Mouse (Mus musculus): Measurements from ENCODE around the gene Negr1. TPM values are rescaled to one million over a fixed set of nuclear protein-coding genes. Genes with fewer than 3 reads are reported as not detected.

Negr1 gene
- polyA plus RNA-seq, 1 experiment: not detected

DNA sequence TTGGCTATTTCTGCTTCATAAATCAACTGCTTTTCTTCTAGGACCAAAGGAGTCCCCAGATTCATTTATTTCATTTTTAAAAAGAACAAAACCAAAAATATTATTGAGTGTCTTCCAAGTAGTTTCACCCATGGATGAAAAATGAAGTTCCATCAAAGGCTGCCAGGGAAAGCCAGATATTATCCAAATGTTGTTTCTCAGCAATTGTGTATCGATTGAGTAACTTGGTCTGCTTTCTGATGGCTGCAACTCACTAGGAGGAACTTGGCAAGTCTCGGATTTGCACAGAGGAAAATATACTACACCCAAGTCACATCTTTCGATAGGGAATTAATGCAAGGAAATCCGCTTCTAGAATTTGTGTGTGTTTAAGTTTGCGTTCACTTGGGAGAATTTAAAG is 363.5 kb downstream of the Negr1 start:
- Histone ChIP-seq H3K4me3 (ENCODE audit: low read depth, low read length) (no peak overlapping the region), H3K4me1 (ENCODE audit: control insufficient read depth, insufficient read depth, low read length) (no peaks in the 10 kb centered on the region), H3K27ac (ENCODE audit: insufficient read depth, low read length) (no peak overlapping the region), H3K9me3 (replicated peaks; ENCODE audit: control insufficient read depth, insufficient read depth, low read length, poor library complexity, severe bottlenecking) (no peaks in the 10 kb centered on the region), H3K36me3 (ENCODE audit: control insufficient read depth, insufficient read depth, low read length, poor library complexity, severe bottlenecking) (no peaks in the 10 kb centered on the region), H3K27me3 (ENCODE audit: control insufficient read depth, insufficient read depth, low read length, poor library complexity, severe bottlenecking) (no peaks in the 10 kb centered on the region), H3K9ac (ENCODE audit: low read depth, poor library complexity, severe bottlenecking) (no peak overlapping the region)
- TF ChIP-seq POLR2A (IDR thresholded peaks at IDR 0.05; ENCODE audit: insufficient read depth, low read length): no peak
- TF ChIP-seq EP300 (IDR thresholded peaks at IDR 0.05; ENCODE audit: insufficient read depth, low read depth, low read length): no peak
- no peak for TF ChIP-seq CTCF (IDR thresholded peaks at IDR 0.05; ENCODE audit: low read depth, low read length)

DNA sequence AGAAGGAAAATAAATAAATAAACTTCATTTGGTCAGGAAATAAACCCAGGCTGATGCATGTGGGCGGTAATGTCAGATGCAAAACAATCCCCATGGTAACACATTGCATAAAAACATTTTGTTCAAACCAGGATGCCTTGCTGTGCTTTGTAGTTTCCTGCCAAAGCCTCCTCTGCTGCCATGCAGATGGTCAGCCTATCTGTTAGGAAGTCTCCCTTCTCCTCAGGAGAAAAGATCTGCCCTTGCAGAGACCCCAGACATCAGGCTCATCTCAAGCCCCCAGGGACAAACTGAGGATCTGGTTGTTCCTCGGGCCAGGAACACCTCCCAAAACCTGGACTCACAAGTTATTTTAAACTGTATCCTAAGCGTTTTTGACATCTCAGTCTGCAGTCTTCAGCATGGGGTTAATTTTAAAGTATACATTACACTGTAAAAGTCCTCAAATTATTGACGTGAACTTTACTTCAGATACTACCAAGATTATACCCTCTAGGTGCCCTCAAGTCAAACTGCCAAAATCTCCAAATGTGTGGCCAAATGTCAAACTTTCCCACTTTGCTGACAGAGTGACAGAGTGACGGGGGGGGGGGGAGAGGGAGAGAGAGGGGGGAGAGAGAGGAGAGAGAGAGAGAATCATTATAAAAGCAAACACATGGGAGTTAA is 366.9 kb downstream of the Negr1 start:
- Histone ChIP-seq H3K9ac (ENCODE audit: low read depth, poor library complexity, severe bottlenecking) (no peak overlapping the region), H3K9me3 (replicated peaks; ENCODE audit: control insufficient read depth, insufficient read depth, low read length, poor library complexity, severe bottlenecking) (no peaks in the 10 kb centered on the region), H3K27me3 (ENCODE audit: control insufficient read depth, insufficient read depth, low read length, poor library complexity, severe bottlenecking) (no peaks in the 10 kb centered on the region), H3K4me1 (ENCODE audit: control insufficient read depth, insufficient read depth, low read length) (no peaks in the 10 kb centered on the region), H3K4me3 (ENCODE audit: low read depth, low read length) (no peak overlapping the region), H3K27ac (ENCODE audit: insufficient read depth, low read length) (no peak overlapping the region), H3K36me3 (ENCODE audit: control insufficient read depth, insufficient read depth, low read length, poor library complexity, severe bottlenecking) (no peaks in the 10 kb centered on the region)
- TF ChIP-seq EP300 (IDR thresholded peaks at IDR 0.05; ENCODE audit: insufficient read depth, low read depth, low read length) (no peak), CTCF (IDR thresholded peaks at IDR 0.05; ENCODE audit: low read depth, low read length) (no peak), POLR2A (IDR thresholded peaks at IDR 0.05; ENCODE audit: insufficient read depth, low read length) (no peak)

DNA sequence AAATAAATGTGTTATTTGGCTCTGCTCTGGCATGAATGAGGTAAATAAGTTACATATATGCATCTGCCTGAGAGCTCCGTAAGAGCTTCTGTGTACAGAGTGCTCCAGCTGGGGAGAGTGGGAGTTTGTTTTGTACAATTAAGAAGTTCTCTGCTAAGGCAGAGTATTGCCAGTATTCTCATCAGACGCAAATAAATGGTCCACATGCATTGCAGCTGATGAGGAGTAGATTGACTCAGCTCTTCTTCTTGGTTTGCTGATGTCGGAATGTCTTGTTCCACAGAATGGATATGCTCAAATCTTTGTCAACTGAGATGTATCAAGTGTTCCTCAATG is 367.4 kb downstream of the Negr1 start:
- Histone ChIP-seq H3K27ac (ENCODE audit: insufficient read depth, low read length) (no peak overlapping the region), H3K9me3 (replicated peaks; ENCODE audit: control insufficient read depth, insufficient read depth, low read length, poor library complexity, severe bottlenecking) (no peaks in the 10 kb centered on the region), H3K4me1 (ENCODE audit: control insufficient read depth, insufficient read depth, low read length) (no peaks in the 10 kb centered on the region), H3K36me3 (ENCODE audit: control insufficient read depth, insufficient read depth, low read length, poor library complexity, severe bottlenecking) (no peaks in the 10 kb centered on the region), H3K9ac (ENCODE audit: low read depth, poor library complexity, severe bottlenecking) (no peak overlapping the region), H3K27me3 (ENCODE audit: control insufficient read depth, insufficient read depth, low read length, poor library complexity, severe bottlenecking) (no peaks in the 10 kb centered on the region), H3K4me3 (ENCODE audit: low read depth, low read length) (no peak overlapping the region)
- TF ChIP-seq EP300 (IDR thresholded peaks at IDR 0.05; ENCODE audit: insufficient read depth, low read depth, low read length) (no peak), CTCF (IDR thresholded peaks at IDR 0.05; ENCODE audit: low read depth, low read length) (no peak), POLR2A (IDR thresholded peaks at IDR 0.05; ENCODE audit: insufficient read depth, low read length) (no peak)

DNA sequence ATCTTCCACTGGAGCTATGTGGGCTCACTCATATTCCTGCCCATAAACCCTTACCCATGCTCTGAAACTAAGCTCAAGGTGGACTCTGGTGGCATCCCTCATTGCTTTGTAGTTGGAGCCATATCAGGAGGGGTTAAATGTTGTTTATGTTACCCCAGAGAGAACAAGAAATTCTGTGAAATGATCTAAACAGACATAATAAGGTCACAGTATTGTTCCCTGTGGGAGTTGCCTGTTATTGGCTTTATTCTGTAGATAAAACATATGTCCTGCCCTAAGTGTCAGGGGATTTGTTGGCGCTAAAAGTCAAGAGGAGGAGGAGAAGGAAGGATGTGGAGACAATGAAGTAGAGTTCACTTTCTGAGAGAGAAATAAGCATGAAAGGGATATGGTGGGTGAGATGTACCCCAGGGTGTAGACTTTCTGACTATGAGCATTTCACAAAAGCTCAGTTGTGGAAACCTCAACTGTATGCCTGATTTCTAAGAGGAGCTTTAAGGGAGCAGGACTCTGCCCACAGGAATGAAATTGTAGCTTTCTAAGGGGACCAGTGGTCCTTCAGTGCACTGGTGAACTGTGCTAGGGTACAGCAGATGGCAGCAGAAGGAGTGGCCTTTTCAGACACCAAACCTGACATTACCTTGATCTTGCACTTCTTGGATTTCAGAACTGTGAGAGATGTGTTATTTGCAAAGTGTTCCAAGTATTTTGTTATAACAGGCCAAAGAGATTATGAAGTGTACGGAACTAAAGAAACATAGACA is 368.3 kb downstream of the Negr1 start:
- Histone ChIP-seq H3K4me3 (ENCODE audit: low read depth, low read length) (no peak overlapping the region), H3K9me3 (replicated peaks; ENCODE audit: control insufficient read depth, insufficient read depth, low read length, poor library complexity, severe bottlenecking) (no peaks in the 10 kb centered on the region), H3K27me3 (ENCODE audit: control insufficient read depth, insufficient read depth, low read length, poor library complexity, severe bottlenecking) (no peaks in the 10 kb centered on the region), H3K9ac (ENCODE audit: low read depth, poor library complexity, severe bottlenecking) (no peak overlapping the region), H3K36me3 (ENCODE audit: control insufficient read depth, insufficient read depth, low read length, poor library complexity, severe bottlenecking) (no peaks in the 10 kb centered on the region), H3K27ac (ENCODE audit: insufficient read depth, low read length) (no peak overlapping the region), H3K4me1 (ENCODE audit: control insufficient read depth, insufficient read depth, low read length) (no peaks in the 10 kb centered on the region)
- TF ChIP-seq CTCF (IDR thresholded peaks at IDR 0.05; ENCODE audit: low read depth, low read length): no peak
- TF ChIP-seq POLR2A (IDR thresholded peaks at IDR 0.05; ENCODE audit: insufficient read depth, low read length): no peak
- TF ChIP-seq EP300 (IDR thresholded peaks at IDR 0.05; ENCODE audit: insufficient read depth, low read depth, low read length): no peak

DNA sequence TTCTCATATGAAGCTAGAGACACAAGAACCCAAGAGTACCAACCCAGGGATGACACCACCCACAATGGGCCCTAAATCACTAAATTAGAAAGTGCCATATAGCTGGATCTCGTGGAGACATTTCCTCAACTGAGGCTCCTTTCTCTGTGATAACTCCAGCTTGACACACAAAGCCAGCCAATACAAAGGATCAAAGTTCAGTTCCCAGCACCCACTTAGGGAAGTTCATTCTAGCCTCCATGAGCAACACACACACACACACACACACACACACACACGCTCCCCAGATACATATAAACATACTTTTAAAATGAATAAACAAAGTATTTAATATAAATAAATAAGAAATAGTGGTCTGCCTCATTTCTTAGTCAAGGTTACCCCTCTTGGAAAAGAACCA is 369.4 kb downstream of the Negr1 start:
- H3K36me3 ChIP-seq (ENCODE audit: control insufficient read depth, insufficient read depth, low read length, poor library complexity, severe bottlenecking): no peaks in the 10 kb centered on the region
- H3K9me3 ChIP-seq (replicated peaks; ENCODE audit: control insufficient read depth, insufficient read depth, low read length, poor library complexity, severe bottlenecking): no peaks in the 10 kb centered on the region
- TF ChIP-seq EP300 (IDR thresholded peaks at IDR 0.05; ENCODE audit: insufficient read depth, low read depth, low read length) (no peak), POLR2A (IDR thresholded peaks at IDR 0.05; ENCODE audit: insufficient read depth, low read length) (no peak), CTCF (IDR thresholded peaks at IDR 0.05; ENCODE audit: low read depth, low read length) (no peak)
- H3K27me3 ChIP-seq (ENCODE audit: control insufficient read depth, insufficient read depth, low read length, poor library complexity, severe bottlenecking): no peaks in the 10 kb centered on the region
- H3K4me3 ChIP-seq (ENCODE audit: low read depth, low read length): no peak overlapping the region
- no peak overlapping the region for H3K27ac ChIP-seq (ENCODE audit: insufficient read depth, low read length)
- H3K9ac ChIP-seq (ENCODE audit: low read depth, poor library complexity, severe bottlenecking): no peak overlapping the region
- no peaks in the 10 kb centered on the region for H3K4me1 ChIP-seq (ENCODE audit: control insufficient read depth, insufficient read depth, low read length)

DNA sequence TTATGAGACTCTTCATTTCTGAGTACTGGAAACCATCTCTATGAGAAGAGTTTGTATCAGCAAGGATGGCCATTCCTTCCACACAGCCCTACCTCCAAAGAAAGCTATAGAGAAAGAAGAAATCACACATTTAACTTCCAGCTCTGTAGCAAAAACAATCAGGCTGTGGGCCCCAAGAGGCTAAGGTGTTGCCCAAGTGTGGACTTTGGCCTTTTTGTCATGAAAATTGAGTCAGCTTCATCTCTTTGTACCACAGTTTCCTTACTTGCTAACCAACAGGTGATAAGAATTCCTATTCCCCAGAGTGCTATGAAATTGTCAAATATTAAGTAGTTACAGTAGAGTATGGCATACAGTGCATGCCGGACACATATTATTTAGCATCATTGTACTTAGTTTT is 369.9 kb downstream of the Negr1 start:
- no peaks in the 10 kb centered on the region for H3K4me1 ChIP-seq (ENCODE audit: control insufficient read depth, insufficient read depth, low read length)
- H3K9me3 ChIP-seq (replicated peaks; ENCODE audit: control insufficient read depth, insufficient read depth, low read length, poor library complexity, severe bottlenecking): no peaks in the 10 kb centered on the region
- H3K9ac ChIP-seq (ENCODE audit: low read depth, poor library complexity, severe bottlenecking): no peak overlapping the region
- no peak overlapping the region for H3K4me3 ChIP-seq (ENCODE audit: low read depth, low read length)
- no peak for TF ChIP-seq CTCF (IDR thresholded peaks at IDR 0.05; ENCODE audit: low read depth, low read length)
- no peak for TF ChIP-seq POLR2A (IDR thresholded peaks at IDR 0.05; ENCODE audit: insufficient read depth, low read length)
- no peak for TF ChIP-seq EP300 (IDR thresholded peaks at IDR 0.05; ENCODE audit: insufficient read depth, low read depth, low read length)
- H3K36me3 ChIP-seq (ENCODE audit: control insufficient read depth, insufficient read depth, low read length, poor library complexity, severe bottlenecking): no peaks in the 10 kb centered on the region
- no peaks in the 10 kb centered on the region for H3K27me3 ChIP-seq (ENCODE audit: control insufficient read depth, insufficient read depth, low read length, poor library complexity, severe bottlenecking)
- H3K27ac ChIP-seq (ENCODE audit: insufficient read depth, low read length): no peak overlapping the region

Data from ES-Bruce4 (cell line).